Mouse (Mus musculus) frontal cortex, postnatal 10 days (tissue): ENCODE results near the gene Cd2.

Experiments used
- DNase-seq, 2 experiments: peaks; one replicate each; pipeline ENCODE4 v3.0.0; 2022; ENCODE audit warnings: low spot score in 2 of 2, mixed read lengths in 1 of 2

The Cd2 gene

DNA sequence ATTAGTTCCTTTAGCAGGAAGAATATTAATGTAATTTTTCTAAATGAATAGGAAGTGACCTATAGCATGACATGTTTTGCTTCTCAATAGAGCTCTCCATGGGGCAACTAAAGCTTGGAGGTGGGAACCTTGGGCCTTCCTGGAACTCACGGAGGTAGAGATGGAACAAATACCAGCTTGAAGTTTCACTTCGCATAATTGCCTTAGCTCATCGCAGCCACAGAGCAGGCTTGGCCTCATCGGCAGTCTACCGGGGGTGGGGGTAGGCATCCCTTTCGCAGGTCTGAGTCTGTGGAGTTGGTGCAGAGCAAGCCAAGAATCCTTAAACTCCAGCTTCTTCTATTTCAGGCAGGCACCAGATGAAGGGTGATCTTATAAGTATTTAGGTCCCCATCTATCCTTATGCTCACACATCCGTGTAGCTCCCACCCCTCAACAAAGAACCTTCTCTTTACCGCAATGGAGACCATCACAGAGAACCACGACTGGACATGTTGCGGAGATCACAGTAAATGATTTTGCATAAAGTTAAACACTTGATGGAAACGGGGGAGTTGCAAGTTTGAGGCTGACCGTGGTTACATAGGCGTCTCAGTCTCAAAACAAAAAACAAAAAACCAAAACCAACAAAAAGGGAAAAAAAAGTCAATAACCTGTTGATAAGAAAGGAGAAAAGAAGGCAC, 58.7 kb downstream of the Cd2 start:
- no peak for DNase-seq

GRCm38 (mm10) chr3:101228066-101228465, 59.7 kb downstream of the Cd2 start:
- no peak for DNase-seq
